Mouse (Mus musculus): ENCODE measurements around the gene Hdac4.

Hdac4 gene

GRCm38 (mm10) chr1:92178021-92178895 is 17.2 kb downstream of the Hdac4 start:
- no peak for DNase-seq (ENCODE audit: low spot score)

GRCm38 (mm10) chr1:92177599-92177998 is 17.9 kb downstream of the Hdac4 start:
- no peak for DNase-seq (ENCODE audit: low spot score)

- DNase-seq (ENCODE audit: low spot score), result no peak
Observed at GRCm38 (mm10) chr1:92177196-92177595, 18.3 kb downstream of the Hdac4 start.

GRCm38 (mm10) chr1:92175266-92175665 is 20.2 kb downstream of the Hdac4 start:
- DNase-seq (ENCODE audit: low spot score), result no peak

GRCm38 (mm10) chr1:92174898-92175255 is 20.6 kb downstream of the Hdac4 start:
- DNase-seq (ENCODE audit: low spot score), result no peak

GRCm38 (mm10) chr1:92174251-92174897 is 21.1 kb downstream of the Hdac4 start:
- no peak for DNase-seq (ENCODE audit: low spot score)

GRCm38 (mm10) chr1:92170616-92171235 is 24.8 kb downstream of the Hdac4 start:
- DNase-seq (ENCODE audit: low spot score), result no peak

GRCm38 (mm10) chr1:92169776-92170055 is 25.8 kb downstream of the Hdac4 start:
- no peak for DNase-seq (ENCODE audit: low spot score)

- no peak for DNase-seq (ENCODE audit: low spot score)
Observed at GRCm38 (mm10) chr1:92168900-92169775, 26.4 kb downstream of the Hdac4 start.

GRCm38 (mm10) chr1:92163932-92164331 is 31.6 kb downstream of the Hdac4 start:
- no peak for DNase-seq (ENCODE audit: low spot score)

GRCm38 (mm10) chr1:92159804-92160203 is 35.7 kb downstream of the Hdac4 start:
- DNase-seq (ENCODE audit: low spot score), result no peak

GRCm38 (mm10) chr1:92150201-92150600 is 45.3 kb downstream of the Hdac4 start:
- DNase-seq (ENCODE audit: low spot score), result no peak

GRCm38 (mm10) chr1:92148527-92148926 is 47.0 kb downstream of the Hdac4 start:
- DNase-seq (ENCODE audit: low spot score), result no peak

GRCm38 (mm10) chr1:92144868-92145534 is 50.5 kb downstream of the Hdac4 start:
- no peak for DNase-seq (ENCODE audit: low spot score)

- DNase-seq (ENCODE audit: low spot score), result no peak
Observed at GRCm38 (mm10) chr1:92143331-92143895, 52.1 kb downstream of the Hdac4 start.

GRCm38 (mm10) chr1:92142793-92143192 is 52.7 kb downstream of the Hdac4 start:
- DNase-seq (ENCODE audit: low spot score), result no peak

GRCm38 (mm10) chr1:92139001-92139400 is 56.5 kb downstream of the Hdac4 start:
- no peak for DNase-seq (ENCODE audit: low spot score)

- DNase-seq (ENCODE audit: low spot score), result peak; percentile 21
Observed at GRCm38 (mm10) chr1:92137136-92137848, 58.2 kb downstream of the Hdac4 start.

- no peak for DNase-seq (ENCODE audit: low spot score)
Observed at GRCm38 (mm10) chr1:92136362-92136761, 59.1 kb downstream of the Hdac4 start.

- no peak for DNase-seq (ENCODE audit: low spot score)
Observed at GRCm38 (mm10) chr1:92132181-92132580, 63.3 kb downstream of the Hdac4 start.
